Mouse (Mus musculus) urinary bladder, postnatal 4 days (tissue): ENCODE results near the gene Zfp276.

Source experiments
- DNase-seq, 2 experiments: peaks; one replicate each; pipeline ENCODE4 v3.0.0; 2021 to 2022; ENCODE audit warnings: low spot score in 2 of 2

Gene Zfp276

DNA sequence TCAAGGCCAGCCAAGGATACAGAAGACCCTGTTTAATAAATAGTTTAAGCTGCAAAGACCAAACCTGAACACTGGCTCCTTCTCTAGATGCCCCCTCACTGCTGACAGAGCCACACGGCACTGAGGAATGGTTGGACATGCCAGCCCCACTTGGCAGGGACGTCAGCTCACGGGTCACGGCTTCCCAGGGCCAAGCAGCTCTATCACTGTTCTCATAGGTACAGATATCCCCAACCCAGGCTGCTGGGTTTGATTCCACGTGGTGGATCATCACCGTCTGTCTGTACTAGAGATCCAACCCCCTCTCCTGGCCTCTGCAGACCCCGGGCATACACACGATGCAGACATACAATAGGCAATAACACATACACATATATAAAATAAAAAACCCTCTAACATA lies 36.7 kb downstream of the Zfp276 start:
- no peak for DNase-seq

GRCm38 (mm10) chr8:123291716-123292115 lies 37.7 kb downstream of the Zfp276 start:
- no peak for DNase-seq

GRCm38 (mm10) chr8:123292281-123292680 lies 38.3 kb downstream of the Zfp276 start:
- no peak for DNase-seq

GRCm38 (mm10) chr8:123292785-123293184 lies 38.8 kb downstream of the Zfp276 start:
- DNase-seq: no peak

GRCm38 (mm10) chr8:123298301-123298700 lies 44.3 kb downstream of the Zfp276 start:
- DNase-seq: no peak

DNA sequence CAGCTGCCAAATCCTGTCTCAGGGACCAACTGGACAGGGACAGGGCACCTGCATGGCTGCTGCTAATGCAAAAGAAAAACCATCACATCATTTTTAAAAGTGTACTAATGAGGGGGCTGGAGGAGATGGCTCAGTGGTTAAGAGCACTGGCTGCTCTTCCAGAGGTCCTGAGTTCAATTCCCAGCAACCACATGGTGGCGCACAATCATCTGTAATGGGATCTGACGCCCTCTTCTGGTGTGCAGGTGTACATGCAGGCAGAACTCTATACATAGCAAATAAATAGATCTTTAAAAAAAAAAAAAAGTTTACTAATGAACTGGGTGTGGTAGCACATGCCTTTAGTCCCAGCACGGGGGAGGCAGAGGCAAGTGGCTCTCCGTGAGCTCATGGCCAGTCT lies 54.7 kb downstream of the Zfp276 start:
- no peak for DNase-seq

DNA sequence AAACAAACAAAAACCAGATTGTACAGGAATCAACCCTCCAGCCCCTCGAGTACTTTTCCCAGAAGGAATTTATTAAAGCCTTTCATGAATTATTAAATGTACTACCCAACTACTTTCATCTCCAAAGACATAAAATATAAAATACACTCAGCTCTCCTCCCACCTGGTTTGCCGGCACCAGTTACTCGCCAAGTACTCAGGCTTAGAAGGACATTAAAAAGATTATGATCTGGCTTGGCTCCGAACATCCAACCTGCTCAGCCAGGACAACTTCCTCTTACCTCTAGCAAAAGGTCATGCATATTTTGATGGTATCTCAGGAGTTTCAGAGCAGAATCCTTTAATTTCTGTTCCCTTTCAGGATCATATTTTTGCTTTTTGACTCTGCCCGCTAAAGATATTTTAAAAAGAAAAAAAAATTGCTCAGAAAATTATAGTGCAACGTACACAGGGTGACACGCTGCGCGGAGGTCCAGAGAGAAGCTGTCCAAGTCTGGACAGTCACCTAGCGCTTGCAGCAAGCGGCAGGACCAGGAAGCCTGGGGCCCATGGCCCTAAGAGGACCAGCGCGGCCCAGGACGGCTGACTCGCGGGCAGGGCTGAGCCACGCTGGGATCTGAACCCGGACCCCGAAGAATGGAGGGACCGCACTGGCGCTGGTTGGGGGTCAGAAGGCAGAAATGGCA lies 63.9 kb downstream of the Zfp276 start:
- DNase-seq: no peak

DNA sequence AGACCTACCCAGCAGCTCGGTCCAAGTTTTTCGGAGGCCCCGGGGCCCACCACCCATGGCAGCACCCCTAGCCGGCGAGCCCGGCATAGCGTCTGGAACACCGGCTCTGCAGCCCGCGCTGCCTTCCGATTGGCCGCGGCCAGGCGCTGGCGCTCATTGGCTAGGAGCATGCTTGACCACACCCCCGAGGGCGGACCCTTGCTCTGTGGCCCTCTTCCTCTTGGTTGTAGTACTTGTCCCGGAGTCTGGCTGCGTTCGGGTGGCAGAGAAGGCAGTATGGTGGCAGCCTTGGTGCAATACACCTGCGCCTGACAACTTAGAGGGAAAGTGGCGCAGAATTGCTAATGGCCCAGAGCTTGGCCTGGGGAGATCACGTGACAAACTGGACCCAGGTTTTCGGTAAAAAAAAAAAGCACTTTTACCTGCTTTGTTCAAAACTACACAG lies 64.5 kb downstream of the Zfp276 start, which contains the start of gene Fanca:
Fanca (minus strand) TSS at position 110 of the 445 bp plus-strand sequence.
- DNase-seq: peak; percentile 88 to 93
